Mouse (Mus musculus): ENCODE results near the gene Psma6. TPM values are rescaled to one million over a fixed set of nuclear protein-coding genes. Genes with fewer than 3 reads are reported as not detected.

Psma6 gene
- total RNA-seq, 4 experiments from 2014 or later: 149 to 159 (median 156) TPM

GRCm38 (mm10) chr12:55438611-55439137, 54.7 kb downstream of the Psma6 start:
- no peak for DNase-seq (ENCODE audit: low spot score)

- no peak for DNase-seq (ENCODE audit: low spot score)
These were observed 56.4 kb downstream of the Psma6 start for GRCm38 (mm10) chr12:55440416-55440815.

- no peak for DNase-seq (ENCODE audit: low spot score)
These were observed 58.2 kb downstream of the Psma6 start for GRCm38 (mm10) chr12:55442245-55442644.

GRCm38 (mm10) chr12:55442861-55443850, 59.1 kb downstream of the Psma6 start:
- DNase-seq (ENCODE audit: low spot score): peak; percentile 80

GRCm38 (mm10) chr12:55444031-55444451, 60.0 kb downstream of the Psma6 start:
- DNase-seq (ENCODE audit: low spot score): no peak

GRCm38 (mm10) chr12:55445583-55445982, 61.6 kb downstream of the Psma6 start:
- no peak for DNase-seq (ENCODE audit: low spot score)

GRCm38 (mm10) chr12:55446366-55446745, 62.3 kb downstream of the Psma6 start:
- no peak for DNase-seq (ENCODE audit: low spot score)

- peak; percentile 88 for DNase-seq (ENCODE audit: low spot score)
These were observed 62.8 kb downstream of the Psma6 start for GRCm38 (mm10) chr12:55446746-55447395.

GRCm38 (mm10) chr12:55447396-55447760, 63.4 kb downstream of the Psma6 start:
- no peak for DNase-seq (ENCODE audit: low spot score)

GRCm38 (mm10) chr12:55448457-55448856, 64.4 kb downstream of the Psma6 start:
- DNase-seq (ENCODE audit: low spot score): no peak

- DNase-seq (ENCODE audit: low spot score): no peak
These were observed 65.0 kb downstream of the Psma6 start for GRCm38 (mm10) chr12:55449048-55449447.

GRCm38 (mm10) chr12:55450421-55450820, 66.4 kb downstream of the Psma6 start:
- no peak for DNase-seq (ENCODE audit: low spot score)

- no peak for DNase-seq (ENCODE audit: low spot score)
These were observed 68.8 kb downstream of the Psma6 start for GRCm38 (mm10) chr12:55452839-55453238.

- no peak for DNase-seq (ENCODE audit: low spot score)
These were observed 69.9 kb downstream of the Psma6 start for GRCm38 (mm10) chr12:55453924-55454323.

GRCm38 (mm10) chr12:55455206-55455605, 71.2 kb downstream of the Psma6 start:
- DNase-seq (ENCODE audit: low spot score): no peak

GRCm38 (mm10) chr12:55456136-55456535, 72.1 kb downstream of the Psma6 start:
- DNase-seq (ENCODE audit: low spot score): no peak

- DNase-seq (ENCODE audit: low spot score): no peak
These were observed 72.9 kb downstream of the Psma6 start for GRCm38 (mm10) chr12:55456893-55457292.

GRCm38 (mm10) chr12:55459739-55460138, 75.7 kb downstream of the Psma6 start:
- DNase-seq (ENCODE audit: low spot score): no peak

- no peak for DNase-seq (ENCODE audit: low spot score)
These were observed 76.9 kb downstream of the Psma6 start for GRCm38 (mm10) chr12:55460900-55461299.

GRCm38 (mm10) chr12:55461767-55462166, 77.7 kb downstream of the Psma6 start:
- no peak for DNase-seq (ENCODE audit: low spot score)

GRCm38 (mm10) chr12:55462456-55462855, 78.4 kb downstream of the Psma6 start:
- no peak for DNase-seq (ENCODE audit: low spot score)

GRCm38 (mm10) chr12:55463087-55463486, 79.1 kb downstream of the Psma6 start:
- no peak for DNase-seq (ENCODE audit: low spot score)
